Mouse (Mus musculus): ENCODE results near the gene Nsrp1.
"Not testable (repeated sequence)": the region's sequence is repeated elsewhere in the genome, so short reads cannot be mapped to it uniquely, and the experiment has no call there.

Nsrp1 gene

GRCm38 (mm10) chr11:77078273-77079134 lies at the start of gene Nsrp1:
Nsrp1 (minus strand) TSS chr11:77078435.
- DNase-seq (ENCODE audit: low spot score) = peak; percentile 87

DNA sequence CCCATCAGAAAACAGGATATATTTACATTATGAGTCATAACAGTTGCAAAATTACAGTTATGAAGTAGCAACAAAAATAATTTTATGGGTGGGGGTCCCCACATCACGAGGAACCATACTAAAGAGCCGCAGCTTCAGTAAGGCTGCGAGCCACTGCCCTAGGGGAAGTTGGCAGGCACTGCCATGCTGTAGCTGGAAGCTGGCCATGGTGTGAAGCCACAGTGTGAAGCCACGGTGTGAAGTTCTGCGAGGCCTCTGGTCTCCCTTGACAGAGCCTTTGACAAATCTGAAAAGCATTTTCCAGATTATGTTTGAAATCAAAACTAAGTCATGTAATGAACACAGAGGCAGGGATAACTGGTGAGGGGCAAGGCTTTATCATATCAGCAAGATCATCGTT lies 32.9 kb upstream of the Nsrp1 start:
- DNase-seq (ENCODE audit: low spot score) = no peak

DNA sequence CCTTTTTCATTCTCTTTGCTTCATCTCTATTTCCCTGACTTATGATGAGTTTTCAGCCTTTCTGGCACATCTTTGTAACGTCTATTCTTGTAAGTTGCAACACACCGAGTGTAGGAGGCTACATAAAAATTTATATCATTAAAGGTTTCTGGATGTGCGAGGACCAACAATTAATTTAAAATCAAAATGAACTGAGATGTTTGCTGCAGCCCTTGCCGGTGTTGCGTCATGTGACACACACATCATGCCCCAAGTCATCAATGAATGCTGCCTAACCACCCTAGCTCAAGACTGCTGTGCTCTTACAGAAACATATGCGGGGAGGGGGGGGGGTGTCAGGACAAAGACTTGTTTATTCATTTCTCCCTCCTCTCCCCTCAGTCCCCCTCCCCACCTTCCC lies 30.2 kb upstream of the Nsrp1 start:
- DNase-seq (ENCODE audit: low spot score) = no peak

DNA sequence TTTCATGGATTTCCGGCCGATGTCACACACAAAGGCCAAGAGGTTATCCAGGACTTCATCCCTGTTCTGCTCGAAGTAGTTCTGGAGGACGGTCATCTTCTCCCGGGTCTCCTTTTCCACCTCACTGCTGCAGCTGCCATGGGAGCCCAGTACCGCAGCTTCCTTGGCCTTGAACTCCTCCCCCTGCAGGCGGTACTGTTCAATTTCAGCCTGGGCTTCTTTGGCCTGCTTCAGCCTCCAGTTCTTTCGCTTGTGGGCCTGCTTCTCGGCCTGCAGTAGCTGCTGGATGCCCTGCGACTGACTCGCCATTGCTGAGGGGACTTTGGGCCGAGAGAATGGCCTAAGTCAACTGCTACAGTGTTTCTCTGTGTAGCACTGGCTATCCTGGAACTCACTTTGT lies 29.6 kb upstream of the Nsrp1 start:
- not testable (repeated sequence) for DNase-seq (ENCODE audit: low spot score)

GRCm38 (mm10) chr11:77106961-77107360 lies 28.7 kb upstream of the Nsrp1 start:
- DNase-seq (ENCODE audit: low spot score) = no peak

- DNase-seq (ENCODE audit: low spot score) = peak; percentile 79
Measured at GRCm38 (mm10) chr11:77100137-77100937, 22.1 kb upstream of the Nsrp1 start.

GRCm38 (mm10) chr11:77098332-77098972 lies 20.2 kb upstream of the Nsrp1 start:
- DNase-seq (ENCODE audit: low spot score) = no peak

- no peak for DNase-seq (ENCODE audit: low spot score)
Measured at GRCm38 (mm10) chr11:77096991-77097390, 18.8 kb upstream of the Nsrp1 start.

DNA sequence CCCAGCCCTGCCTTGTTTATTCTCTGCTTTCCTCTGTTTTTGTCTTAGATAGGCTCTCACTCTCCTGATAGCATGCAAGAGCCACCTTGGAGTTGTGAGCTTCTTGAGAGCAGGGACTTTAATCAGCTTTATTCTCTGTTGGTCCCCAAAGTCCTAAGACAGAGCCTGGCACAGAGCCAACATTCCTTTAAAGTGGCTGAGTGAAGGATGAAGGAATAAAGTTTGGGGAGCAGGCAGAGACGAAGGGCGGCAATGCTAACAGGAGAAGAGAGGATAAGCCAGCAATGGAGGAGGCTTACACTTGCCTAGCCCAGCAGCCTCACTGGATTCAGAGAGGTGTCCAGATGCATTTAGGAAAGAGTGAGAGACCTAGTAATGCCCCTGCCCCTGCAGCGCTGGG lies 18.3 kb upstream of the Nsrp1 start:
- no peak for DNase-seq (ENCODE audit: low spot score)

DNA sequence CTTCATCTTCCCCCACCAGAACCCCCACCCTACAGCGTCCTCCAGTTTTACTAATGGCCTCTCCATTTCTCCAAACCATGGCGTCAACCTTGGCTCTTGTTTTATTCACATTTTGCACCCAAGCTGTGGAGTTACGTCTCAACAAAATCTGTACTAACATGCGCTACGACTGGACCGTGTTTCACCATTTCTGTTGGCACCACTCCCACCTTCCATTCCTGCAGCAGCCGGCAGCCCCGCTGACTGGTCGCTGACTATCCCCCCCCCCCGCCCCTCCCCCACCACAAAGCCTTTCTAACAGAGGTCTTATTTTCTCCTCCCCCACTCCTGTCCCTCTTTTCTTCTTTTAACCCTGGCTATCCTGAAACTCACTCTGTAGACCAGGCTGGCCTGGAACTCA lies 17.0 kb upstream of the Nsrp1 start:
- no peak for DNase-seq (ENCODE audit: low spot score)

GRCm38 (mm10) chr11:77094136-77094535 lies 15.9 kb upstream of the Nsrp1 start:
- no peak for DNase-seq (ENCODE audit: low spot score)

- peak; percentile 28 for DNase-seq (ENCODE audit: low spot score)
Measured at GRCm38 (mm10) chr11:77093208-77093607, 15.0 kb upstream of the Nsrp1 start.

DNA sequence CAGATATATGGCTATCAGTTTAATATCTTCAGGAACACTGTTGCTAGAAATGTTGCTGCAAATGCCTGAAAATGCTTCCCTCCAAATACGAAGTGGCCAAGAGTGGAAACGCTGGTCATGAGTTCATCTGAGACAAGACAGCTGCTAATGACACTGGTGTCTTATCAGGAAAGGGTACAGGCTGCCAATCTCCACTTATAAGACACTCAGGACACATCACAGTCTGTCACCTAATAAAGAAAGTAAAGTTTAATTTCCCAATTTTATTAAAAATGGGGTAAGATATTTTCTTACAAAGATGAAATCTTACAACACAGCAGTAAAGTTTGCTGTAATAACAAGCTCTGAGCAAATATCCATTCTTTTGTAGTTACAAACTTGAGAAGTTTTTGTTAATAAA lies 10.9 kb upstream of the Nsrp1 start:
- DNase-seq (ENCODE audit: low spot score) = no peak

DNA sequence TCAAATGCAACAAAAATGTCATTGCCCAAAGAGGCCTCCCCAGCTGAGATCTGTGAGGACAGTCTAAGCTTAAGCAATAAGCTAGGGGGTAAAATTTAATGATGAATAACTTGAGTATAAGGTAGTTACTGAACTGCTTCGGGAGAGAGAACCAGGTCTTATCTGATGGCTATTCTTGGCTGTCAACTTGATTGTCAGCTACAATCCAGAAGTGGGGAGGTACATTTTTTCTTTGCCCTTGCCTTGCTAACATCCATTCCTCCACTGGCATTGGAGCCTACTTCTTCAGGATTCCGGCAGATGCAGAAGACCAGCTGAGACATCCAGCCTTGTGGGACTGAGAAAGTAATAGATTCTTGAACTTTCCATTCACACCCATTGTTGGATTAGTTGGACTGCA lies 8.8 kb upstream of the Nsrp1 start:
- DNase-seq (ENCODE audit: low spot score) = no peak

- no peak for DNase-seq (ENCODE audit: low spot score)
Measured at GRCm38 (mm10) chr11:77084001-77084682, 5.9 kb upstream of the Nsrp1 start.

GRCm38 (mm10) chr11:77079361-77079760 lies 1.1 kb upstream of the Nsrp1 start:
- DNase-seq (ENCODE audit: low spot score) = no peak

- no peak for DNase-seq (ENCODE audit: low spot score)
Measured at GRCm38 (mm10) chr11:77077792-77078191, 443 bp downstream of the Nsrp1 start.

DNA sequence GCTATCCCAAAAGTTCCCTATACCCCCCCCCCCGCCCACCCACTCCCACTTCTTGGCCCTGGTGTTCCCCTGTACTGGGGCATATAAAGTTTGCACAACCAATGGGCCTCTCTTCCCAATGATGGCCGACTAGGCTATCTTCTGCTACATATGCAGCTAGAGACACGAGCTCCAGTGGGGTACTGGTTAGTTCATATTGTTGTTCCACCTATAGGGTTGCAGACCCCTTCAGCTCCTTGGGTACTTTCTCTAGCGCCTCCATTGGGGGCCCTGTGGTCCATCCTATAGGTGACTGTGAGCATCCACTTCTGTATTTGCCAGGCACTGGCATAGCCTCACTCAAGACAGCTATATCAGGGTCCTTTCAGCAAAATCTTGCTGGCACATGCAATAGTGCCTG lies 904 bp downstream of the Nsrp1 start:
- not testable (repeated sequence) for DNase-seq (ENCODE audit: low spot score)

- DNase-seq (ENCODE audit: low spot score) = no peak
Measured at GRCm38 (mm10) chr11:77070721-77071120, 7.5 kb downstream of the Nsrp1 start.

GRCm38 (mm10) chr11:77068825-77069224 lies 9.4 kb downstream of the Nsrp1 start:
- no peak for DNase-seq (ENCODE audit: low spot score)

- no peak for DNase-seq (ENCODE audit: low spot score)
Measured at GRCm38 (mm10) chr11:77063406-77063805, 14.8 kb downstream of the Nsrp1 start.

DNA sequence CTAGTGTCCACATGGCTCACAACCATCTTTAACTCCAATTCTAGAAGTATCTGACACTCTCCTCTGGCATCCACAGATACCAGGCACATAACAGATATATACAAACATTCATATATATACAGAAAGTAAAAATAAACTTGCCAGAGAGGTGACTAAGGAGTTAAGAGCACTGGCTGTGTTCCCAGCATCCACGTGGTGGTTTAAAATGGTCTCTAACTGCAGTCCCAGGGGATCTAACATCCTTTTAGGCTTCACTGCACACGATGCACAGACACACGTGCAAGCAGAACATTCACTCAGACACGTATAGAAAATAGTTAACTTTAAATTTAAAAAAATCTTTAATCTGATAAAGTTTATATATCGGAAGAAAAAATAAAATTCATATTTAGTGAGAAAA lies 16.3 kb downstream of the Nsrp1 start:
- DNase-seq (ENCODE audit: low spot score) = no peak

Measured in urinary bladder, postnatal 25 days (tissue).